Mouse (Mus musculus) heart, adult 18-20 months (tissue): ENCODE measurements around the gene Neu1. TPM values are rescaled to one million over a fixed set of nuclear protein-coding genes. Genes with fewer than 3 reads are reported as not detected.
"Not testable (repeated sequence)": the region's sequence is repeated elsewhere in the genome, so short reads cannot be mapped to it uniquely, and the experiment has no call there.

Experiments
- DNase-seq, 2 experiments: peaks; one replicate each; pipeline ENCODE4 v3.0.0; 2021 to 2022; ENCODE audit warnings: mixed read lengths in 1 of 2
- total RNA-seq, 2 experiments: library from RNA; stranded (reverse); gene quantifications; 2 replicates each; pipeline ENCODE4 v1.2.3; 2021

Gene Neu1
- total RNA-seq, 2 experiments from 2014 or later, result 14.6 to 15.9 TPM

- not testable (repeated sequence) for DNase-seq
Observed at GRCm38 (mm10) chr17:34948721-34949552, 17.9 kb downstream of the Neu1 start.

- no peak for DNase-seq
Observed at GRCm38 (mm10) chr17:34949553-34949969, 18.5 kb downstream of the Neu1 start.

- DNase-seq, result no peak
Observed at GRCm38 (mm10) chr17:34950514-34951455, 19.7 kb downstream of the Neu1 start.

DNA sequence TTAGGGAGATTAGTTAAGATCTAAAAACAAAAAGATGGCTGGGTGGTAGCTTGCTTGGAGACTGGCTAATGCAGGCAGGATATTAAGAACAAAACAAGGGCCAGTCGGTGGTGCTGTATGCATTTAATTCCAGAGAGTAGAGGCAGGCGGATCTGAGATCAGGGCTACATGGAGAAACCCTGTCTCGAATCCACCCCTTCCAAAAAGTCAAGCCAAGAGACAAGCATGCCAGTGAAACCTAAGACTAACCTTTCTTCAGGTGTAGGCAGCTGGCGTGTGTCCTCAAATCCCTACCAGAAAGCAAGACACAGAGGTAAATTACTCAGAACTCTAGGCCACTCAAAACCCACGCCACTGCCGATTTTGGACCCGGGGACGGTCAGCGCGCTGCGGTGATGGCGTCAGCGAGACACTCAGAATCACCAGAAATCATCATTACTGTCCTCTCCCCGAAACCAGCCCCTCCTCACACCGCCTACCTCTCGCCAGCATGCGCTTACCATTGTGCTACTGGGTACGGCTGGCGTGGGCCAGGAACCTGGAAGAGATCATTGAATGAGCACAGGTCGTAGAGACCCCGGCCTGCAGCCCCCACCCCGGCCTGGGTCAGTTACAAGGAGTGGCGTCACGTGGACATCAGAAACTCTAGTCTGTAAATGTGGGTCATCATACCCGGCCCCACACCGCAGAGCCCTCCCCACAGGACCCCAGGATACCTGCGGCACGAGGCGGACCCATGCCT is 20.8 kb downstream of the Neu1 start:
- no peak for DNase-seq

- peak; percentile 79 to 93 for DNase-seq
Observed at GRCm38 (mm10) chr17:34952378-34953040, 21.5 kb downstream of the Neu1 start.

DNA sequence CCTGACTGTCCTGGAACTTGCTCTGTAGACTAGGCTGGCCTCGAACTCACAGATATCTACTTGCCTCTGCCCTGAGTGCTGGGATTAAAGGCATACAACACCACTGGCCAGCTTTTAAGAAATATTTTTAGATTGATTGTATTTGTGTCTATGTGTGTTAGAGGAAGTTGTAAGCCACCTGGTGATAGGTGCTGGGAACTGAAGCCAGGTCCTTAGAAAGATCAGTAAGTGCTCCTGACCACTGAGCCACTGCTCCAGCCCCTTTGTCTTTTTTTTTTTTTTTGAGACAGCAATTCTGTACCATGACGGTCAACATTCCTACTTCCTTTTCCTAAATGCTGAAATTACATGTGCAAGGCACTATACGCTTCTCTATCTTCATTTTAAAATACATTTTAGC is 22.2 kb downstream of the Neu1 start:
- no peak for DNase-seq

- no peak for DNase-seq
Observed at GRCm38 (mm10) chr17:34953904-34954303, 22.9 kb downstream of the Neu1 start.

DNA sequence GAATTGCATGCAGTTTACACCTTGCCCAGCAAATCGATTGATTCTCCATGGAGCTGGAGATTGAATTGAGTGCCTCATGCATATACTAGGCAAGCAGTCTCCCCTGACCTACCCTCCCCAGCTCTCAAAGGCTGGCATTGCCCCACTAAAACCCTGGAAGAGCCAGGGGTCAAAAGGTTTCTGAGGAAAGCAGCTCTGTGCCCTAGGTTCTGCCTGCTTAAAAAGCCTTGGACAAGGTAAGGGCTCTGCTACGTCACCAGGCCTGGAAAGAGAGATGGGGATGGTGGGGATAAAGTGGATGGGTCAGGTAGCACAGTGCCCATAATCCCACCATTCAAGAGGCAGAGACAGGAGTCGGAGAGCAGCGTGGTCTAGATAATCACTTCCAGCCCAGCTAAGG is 23.8 kb downstream of the Neu1 start:
- no peak for DNase-seq

DNA sequence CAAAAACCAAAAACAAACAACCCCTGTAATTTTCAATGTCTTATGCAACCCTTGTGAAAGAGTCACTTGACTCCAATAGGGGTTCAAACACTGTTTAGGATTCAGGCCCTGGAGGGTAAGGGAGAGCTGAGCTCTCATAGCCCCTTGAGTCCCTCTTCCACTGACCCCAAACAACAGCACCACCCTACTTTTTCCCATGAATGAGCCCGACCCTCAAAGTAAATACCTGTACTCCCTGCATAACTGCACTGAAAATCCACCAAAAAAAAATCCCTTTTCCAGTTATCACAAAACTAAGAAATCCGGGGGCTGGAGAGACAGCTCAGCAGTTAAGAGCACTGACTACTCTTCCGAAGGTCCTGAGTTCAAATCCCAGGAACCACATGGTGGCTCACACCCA is 24.8 kb downstream of the Neu1 start:
- no peak for DNase-seq

DNA sequence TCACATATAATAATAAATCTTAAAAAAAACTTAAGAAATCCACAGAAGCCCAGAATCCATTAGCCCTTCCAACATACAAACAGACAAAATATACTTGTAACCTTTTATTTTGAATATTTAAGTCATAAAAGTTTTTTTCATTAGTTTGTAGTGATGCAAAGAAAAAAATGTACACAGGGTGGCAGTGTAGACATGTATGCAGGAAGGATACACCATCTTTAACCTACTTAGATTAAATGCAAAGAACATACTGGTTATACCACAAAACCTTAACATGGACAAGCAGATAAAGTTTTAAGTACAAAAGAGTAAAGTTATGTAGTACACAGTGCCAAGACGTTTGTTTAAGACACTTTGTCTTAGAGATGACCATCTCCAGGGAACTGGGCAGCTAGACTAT is 25.3 kb downstream of the Neu1 start:
- DNase-seq, result no peak

DNA sequence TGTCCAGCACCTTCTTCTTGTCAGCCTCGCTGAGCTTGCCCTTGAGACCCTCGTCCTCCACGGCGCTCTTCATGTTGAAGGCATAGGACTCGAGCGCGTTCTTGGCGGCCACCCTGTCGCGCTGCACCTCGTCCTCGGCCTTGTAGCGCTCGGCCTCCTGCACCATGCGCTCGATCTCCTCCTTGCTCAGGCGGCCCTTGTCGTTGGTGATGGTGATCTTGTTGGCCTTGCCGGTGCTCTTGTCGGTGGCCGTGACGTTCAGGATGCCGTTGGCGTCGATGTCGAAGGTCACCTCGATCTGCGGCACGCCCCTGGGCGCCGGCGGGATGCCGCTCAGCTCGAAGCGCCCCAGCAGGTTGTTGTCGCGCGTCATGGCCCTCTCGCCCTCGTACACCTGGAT is 26.2 kb downstream of the Neu1 start:
- not testable (repeated sequence) for DNase-seq

GRCm38 (mm10) chr17:34957966-34958365 is 26.9 kb downstream of the Neu1 start:
- not testable (repeated sequence) for DNase-seq

GRCm38 (mm10) chr17:34958734-34959129 is 27.7 kb downstream of the Neu1 start:
- DNase-seq, result not testable (repeated sequence)

- DNase-seq, result peak; percentile 93 to 97
Observed at GRCm38 (mm10) chr17:34959130-34959778, 28.2 kb downstream of the Neu1 start, which contains the start of gene Hspa1b. TSS of gene Hspa1b (minus strand) at chr17:34959238.

- peak; percentile 63 to 74 for DNase-seq
Observed at GRCm38 (mm10) chr17:34959881-34960515, 28.9 kb downstream of the Neu1 start.

DNA sequence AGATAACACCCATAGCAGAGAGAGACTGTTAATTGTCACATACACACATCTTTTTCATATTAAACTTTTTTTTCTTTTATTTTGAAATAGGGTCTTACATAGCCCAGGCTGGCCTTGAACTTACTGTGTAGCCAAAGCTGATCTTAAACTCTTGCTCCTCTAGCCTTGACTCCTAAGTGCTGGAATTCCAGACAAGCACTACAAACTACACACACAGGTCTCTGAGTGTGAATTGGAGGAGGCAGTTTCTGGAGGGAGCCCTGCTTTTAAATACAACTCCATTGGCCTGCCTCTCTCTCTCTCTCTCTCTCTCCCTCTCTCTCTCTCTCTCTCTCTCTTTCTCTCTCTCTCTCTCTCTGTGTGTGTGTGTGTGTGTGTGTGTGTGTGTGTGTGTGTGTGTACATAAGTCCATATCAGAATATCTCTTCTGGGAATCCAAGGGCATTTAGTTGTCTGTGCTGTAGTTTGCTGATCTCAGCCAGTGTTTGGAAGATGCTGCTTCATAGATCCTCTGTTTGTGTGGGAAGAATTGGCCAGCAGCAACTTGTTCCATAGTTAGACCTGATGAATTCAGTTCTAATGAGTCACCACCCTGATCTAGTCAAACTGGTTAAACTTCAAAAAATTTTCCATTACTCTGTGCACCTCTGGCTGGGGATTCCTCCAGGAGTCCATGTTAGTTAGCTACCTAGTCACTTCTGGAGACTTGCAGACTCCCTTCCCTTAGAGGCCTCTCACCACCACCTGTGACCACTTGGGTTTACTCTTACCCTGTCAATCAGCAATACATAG is 29.8 kb downstream of the Neu1 start:
- DNase-seq, result no peak

GRCm38 (mm10) chr17:34962125-34962524 is 31.1 kb downstream of the Neu1 start:
- peak; percentile 36 to 41 for DNase-seq

GRCm38 (mm10) chr17:34962841-34963240 is 31.8 kb downstream of the Neu1 start:
- no peak for DNase-seq

DNA sequence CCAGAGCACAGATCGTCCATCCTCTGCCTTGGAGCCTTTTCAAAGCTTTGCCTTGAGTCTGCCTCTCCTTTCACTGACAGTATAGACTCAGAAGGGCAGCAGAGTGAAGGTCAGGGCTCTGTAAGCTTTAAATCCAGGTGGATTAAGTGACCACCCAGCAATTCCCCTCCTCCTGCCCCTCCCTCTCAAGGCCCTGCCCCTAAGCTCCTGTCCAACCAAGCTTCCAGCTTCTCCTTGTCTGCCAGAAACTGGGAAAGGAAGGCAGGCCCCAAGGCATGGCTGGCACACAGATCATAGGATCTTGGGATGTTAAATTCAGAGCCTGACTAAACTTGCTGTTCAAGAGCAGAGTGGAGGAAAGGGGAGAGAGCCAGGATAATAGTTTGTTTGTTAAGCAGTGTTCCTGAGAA is 33.6 kb downstream of the Neu1 start:
- DNase-seq, result no peak

- DNase-seq, result peak in 1 of 2 experiments; percentile 45
Observed at GRCm38 (mm10) chr17:34965627-34966026, 34.6 kb downstream of the Neu1 start.
